Mouse (Mus musculus) heart, postnatal 0 days (tissue): Measurements from ENCODE around the gene C5ar1. TPM values are rescaled to one million over a fixed set of nuclear protein-coding genes. Genes with fewer than 3 reads are reported as not detected.

Experiments used
- ATAC-seq: fragments of 200-750 bp; cut with Nextera tagmentation; 2 replicates; pipeline ENCODE4 v1.8.0; 2017; ENCODE audit warnings: low read depth, moderate number of reproducible peaks, moderate library complexity; ENCODE audit not compliant: insufficient read depth
- DNase-seq: peaks from one replicate; pipeline ENCODE4 v3.0.0-alpha.2; 2016; ENCODE audit warnings: low spot score
- H3K27ac ChIP-seq: fragments of 300-500 bp; sonication (generic); 2 replicates; pipeline ENCODE4 v1.5.1; 2014; ENCODE audit warnings: low read depth, mild to moderate bottlenecking
- H3K27me3 ChIP-seq: fragments of 300-500 bp; sonication (generic); 2 replicates; pipeline ENCODE4 v1.6.1; 2014; ENCODE audit warnings: low read length, mixed read lengths; ENCODE audit not compliant: control insufficient read depth, insufficient read depth
- H3K36me3 ChIP-seq: fragments of 300-500 bp; sonication (generic); replicated peaks from 2 replicates; pipeline ENCODE4 v1.6.1; 2014; ENCODE audit warnings: low read length, mixed read lengths; ENCODE audit not compliant: control insufficient read depth, insufficient read depth
- H3K4me1 ChIP-seq: fragments of 300-500 bp; sonication (generic); 2 replicates; pipeline ENCODE4 v1.6.1; 2014; ENCODE audit warnings: antibody characterized with exemption; ENCODE audit not compliant: control insufficient read depth, insufficient read depth
- H3K4me2 ChIP-seq: fragments of 300-500 bp; sonication (generic); 2 replicates; pipeline ENCODE4 v1.6.1; 2014; ENCODE audit warnings: low read depth, mild to moderate bottlenecking, low read length, moderate library complexity
- H3K4me3 ChIP-seq: fragments of 300-500 bp; sonication (generic); 2 replicates; pipeline ENCODE4 v1.5.1; 2014; ENCODE audit warnings: low read depth, low read length
- H3K9ac ChIP-seq: fragments of 300-500 bp; sonication (generic); replicated peaks from 2 replicates; pipeline ENCODE4 v1.6.1; 2014; ENCODE audit warnings: low read depth, low read length, mixed read lengths
- H3K9me3 ChIP-seq: fragments of 300-500 bp; sonication (generic); replicated peaks from 2 replicates; pipeline ENCODE4 v1.6.1; 2016; ENCODE audit warnings: low read length; ENCODE audit not compliant: control insufficient read depth
- CTCF ChIP-seq: IDR thresholded peaks from 2 replicates; pipeline ENCODE4 v1.5.1; 2016; ENCODE audit warnings: antibody characterized with exemption, control low read depth, low read depth
- EP300 ChIP-seq: IDR thresholded peaks from 2 replicates; pipeline ENCODE4 v1.6.1; 2016; ENCODE audit warnings: antibody characterized with exemption, low read depth
- WGBS: fragments of 180-500 bp; shearing (Covaris S2); extraction: QIAGEN DNeasy Blood & Tissue Kit; methylation state at CpG from one replicate; pipeline ENCODE4 v1.1.7; 2014; 5-methylcytosine and 5-hydroxymethylcytosine counted together
- polyA plus RNA-seq: library from polyadenylated mRNA; unstranded; fragments of >200 nt; fragmentation: Nextera tagmentation; extraction: Ambion mirVana; gene quantifications from 2 replicates; pipeline ENCODE4 v1.2.1, GENCODE M21; 2015
- total RNA-seq: library from RNA; depleted of rRNA; stranded (reverse); fragments of >200 nt; gene quantifications from 2 replicates; pipeline ENCODE4 v1.2.3, GENCODE M21; 2014; ENCODE audit warnings: low replicate concordance

Gene C5ar1
- total and polyA plus RNA-seq, 2 experiments from 2014 or later, result 1.9 to 2.0 TPM

DNA sequence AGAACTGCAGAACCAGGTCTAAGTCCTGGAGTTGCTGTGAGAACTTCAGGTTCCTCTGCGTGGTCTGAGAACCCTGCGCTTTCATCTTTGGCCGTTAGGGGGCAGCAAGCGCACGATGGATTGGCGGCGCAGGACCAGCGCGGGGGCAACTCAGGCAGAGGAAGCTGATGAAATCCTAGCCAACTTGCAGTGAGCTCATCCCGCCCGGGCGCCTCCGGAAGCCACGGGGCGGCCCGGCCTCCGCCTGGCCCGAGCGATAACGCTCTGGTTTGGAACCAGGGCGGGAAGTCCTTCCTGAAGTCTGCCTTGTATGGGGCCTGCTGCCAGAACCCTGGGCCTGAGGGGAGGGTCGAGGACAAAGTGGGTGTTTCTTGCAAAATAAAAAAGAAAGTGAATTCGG is 35.5 kb upstream of the C5ar1 start:
- under 1% methylated on average over 23 of the region's 23 CpGs for whole genome bisulfite sequencing

DNA sequence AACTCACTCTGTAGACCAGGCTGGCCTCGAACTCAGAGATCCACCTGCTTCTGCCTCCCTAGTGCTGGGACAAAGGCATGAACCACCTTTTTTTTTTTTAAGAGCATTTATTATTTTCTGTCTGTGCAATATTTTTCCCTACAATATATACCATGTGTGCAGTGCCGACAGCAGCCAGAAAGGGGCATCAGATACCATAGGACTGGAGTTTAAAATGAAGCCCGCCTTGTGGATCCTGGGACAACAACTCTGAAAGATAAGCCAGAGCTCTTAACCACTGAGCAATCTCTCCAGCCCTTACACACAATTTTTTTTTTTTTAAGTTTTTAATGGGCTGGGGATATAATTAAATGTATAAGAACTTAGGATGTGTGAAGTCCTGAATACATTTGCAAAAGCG is 35.0 kb upstream of the C5ar1 start:
- peak; percentile 39; the same call in 1 of the 2 replicates for ATAC-seq

More for the DNA sequence above, 35.5 kb upstream of the C5ar1 start:
- Histone ChIP-seq H3K9me3 (no peaks in the 10 kb centered on the region), H3K27me3 (no peaks in the 10 kb centered on the region), H3K36me3 (no peaks in the 10 kb centered on the region), H3K4me2 (peak overlapping the region; percentile 71), H3K4me3 (peak overlapping the region; percentile 50), H3K4me1 (peaks cover 11% of the 10 kb centered on the region; the same call in 1 of the 2 replicates), H3K9ac (peak overlapping the region; percentile 46), H3K27ac (peak overlapping the region; percentile 87)
- DNase-seq (peak; percentile 94), ATAC-seq (peak; percentile 88)
- TF ChIP-seq CTCF, result peak; percentile 99
- TF ChIP-seq EP300, result peak; percentile 98

GRCm38 (mm10) chr7:16287791-16288190 is 28.5 kb upstream of the C5ar1 start:
- Histone ChIP-seq H3K4me1 (no peaks in the 10 kb centered on the region; the same call in 1 of the 2 replicates), H3K36me3 (peaks cover 15% of the 10 kb centered on the region), H3K9me3 (no peaks in the 10 kb centered on the region), H3K27me3 (no peaks in the 10 kb centered on the region), H3K27ac (no peak overlapping the region), H3K4me3 (no peak overlapping the region), H3K9ac (no peak overlapping the region), H3K4me2 (no peak overlapping the region)
- 70% methylated on average over 1 of the region's 1 CpGs for WGBS
- ATAC-seq, result no peak
- DNase-seq, result no peak
- TF ChIP-seq CTCF (no peak), EP300 (no peak)

More for the DNA sequence above, 35.0 kb upstream of the C5ar1 start:
- peak overlapping the region; percentile 87 for H3K27ac ChIP-seq
- peaks cover 11% of the 10 kb centered on the region; the same call in 1 of the 2 replicates for H3K4me1 ChIP-seq
- H3K4me3 ChIP-seq, result peak overlapping the region; percentile 50
- DNase-seq, result peak; percentile 57
- TF ChIP-seq CTCF (peak; percentile 52), EP300 (no peak)
- WGBS, result 23% methylated on average over 4 of the region's 4 CpGs
- no peaks in the 10 kb centered on the region for H3K27me3 ChIP-seq
- H3K9ac ChIP-seq, result no peak overlapping the region
- peak overlapping the region; percentile 71 for H3K4me2 ChIP-seq
- no peaks in the 10 kb centered on the region for H3K36me3 ChIP-seq
- no peaks in the 10 kb centered on the region for H3K9me3 ChIP-seq

GRCm38 (mm10) chr7:16287016-16287415 is 27.7 kb upstream of the C5ar1 start:
- Histone ChIP-seq H3K4me2 (peak overlapping the region; percentile 71), H3K4me3 (peak overlapping the region; percentile 81), H3K27ac (peak overlapping the region; percentile 98), H3K36me3 (peaks cover 23% of the 10 kb centered on the region), H3K4me1 (no peaks in the 10 kb centered on the region; the same call in 1 of the 2 replicates), H3K9me3 (no peaks in the 10 kb centered on the region), H3K27me3 (no peaks in the 10 kb centered on the region), H3K9ac (peak overlapping the region; percentile 81; the same call in 1 of the 2 replicates)
- no peak for ATAC-seq
- 84% methylated on average over 2 of the region's 2 CpGs for WGBS
- no peak for DNase-seq
- no peak for TF ChIP-seq CTCF
- no peak; the same call in 1 of the 2 replicates for TF ChIP-seq EP300

- peak; percentile 90 for ATAC-seq
- Histone ChIP-seq H3K27me3 (no peaks in the 10 kb centered on the region), H3K36me3 (peaks cover 30% of the 10 kb centered on the region), H3K27ac (peak within 1 kb of the TSS; percentile 98), H3K4me1 (no peaks in the 10 kb centered on the region; the same call in 1 of the 2 replicates), H3K9me3 (no peaks in the 10 kb centered on the region), H3K4me2 (peak within 1 kb of the TSS; percentile 71), H3K4me3 (peak within 1 kb of the TSS; percentile 81), H3K9ac (peak within 1 kb of the TSS; percentile 81)
- WGBS, result 1% methylated on average over 60 of the region's 70 CpGs
- 0 out of 2 replicates have a peak, but pooled peaks have one; percentile 43 for TF ChIP-seq EP300
- TF ChIP-seq CTCF, result no peak
- DNase-seq, result peak; percentile 99
These were observed 27.0 kb upstream of the C5ar1 start, which contains the start of gene Ccdc9 for GRCm38 (mm10) chr7:16286026-16286961. Ccdc9 (minus strand) TSS chr7:16286795.
